Mouse (Mus musculus) cerebellum, postnatal 4 days (tissue): Measurements from ENCODE around the gene Il6st.

Experiments
- DNase-seq, 2 experiments: peaks; one replicate each; pipeline ENCODE4 v3.0.0; 2022; ENCODE audit warnings: low spot score in 2 of 2, mixed read lengths in 1 of 2

Il6st gene

GRCm38 (mm10) chr13:112482525-112482924, 18.7 kb downstream of the Il6st start:
- no peak for DNase-seq

- DNase-seq, result no peak
Measured at GRCm38 (mm10) chr13:112483015-112483414, 19.1 kb downstream of the Il6st start.

GRCm38 (mm10) chr13:112486236-112486635, 22.4 kb downstream of the Il6st start:
- DNase-seq, result no peak

GRCm38 (mm10) chr13:112486676-112487075, 22.8 kb downstream of the Il6st start:
- no peak for DNase-seq

- no peak for DNase-seq
Measured at GRCm38 (mm10) chr13:112490036-112490435, 26.2 kb downstream of the Il6st start.

GRCm38 (mm10) chr13:112491636-112492284, 27.9 kb downstream of the Il6st start:
- no peak for DNase-seq

- DNase-seq, result no peak
Measured at GRCm38 (mm10) chr13:112492285-112492678, 28.4 kb downstream of the Il6st start.

- DNase-seq, result no peak
Measured at GRCm38 (mm10) chr13:112494590-112494989, 30.7 kb downstream of the Il6st start.

GRCm38 (mm10) chr13:112500027-112500426, 36.2 kb downstream of the Il6st start:
- DNase-seq, result no peak

- DNase-seq, result no peak
Measured at GRCm38 (mm10) chr13:112500466-112500865, 36.6 kb downstream of the Il6st start.

- no peak for DNase-seq
Measured at GRCm38 (mm10) chr13:112503846-112504245, 40.0 kb downstream of the Il6st start.

GRCm38 (mm10) chr13:112505436-112505835, 41.6 kb downstream of the Il6st start:
- DNase-seq, result no peak

GRCm38 (mm10) chr13:112506766-112507165, 42.9 kb downstream of the Il6st start:
- DNase-seq, result no peak

- DNase-seq, result no peak
Measured at GRCm38 (mm10) chr13:112507691-112508090, 43.8 kb downstream of the Il6st start.

- DNase-seq, result no peak
Measured at GRCm38 (mm10) chr13:112508487-112508886, 44.6 kb downstream of the Il6st start.

GRCm38 (mm10) chr13:112509465-112509864, 45.6 kb downstream of the Il6st start:
- DNase-seq, result peak; percentile 33 to 56

- no peak for DNase-seq
Measured at GRCm38 (mm10) chr13:112510437-112511212, 46.8 kb downstream of the Il6st start.

- DNase-seq, result peak in 1 of 2 experiments; percentile 12
Measured at GRCm38 (mm10) chr13:112511261-112511660, 47.4 kb downstream of the Il6st start.

GRCm38 (mm10) chr13:112511810-112512209, 47.9 kb downstream of the Il6st start:
- no peak for DNase-seq

GRCm38 (mm10) chr13:112512824-112513223, 49.0 kb downstream of the Il6st start:
- DNase-seq, result no peak

GRCm38 (mm10) chr13:112514546-112514945, 50.7 kb downstream of the Il6st start:
- no peak for DNase-seq

GRCm38 (mm10) chr13:112522261-112522660, 58.4 kb downstream of the Il6st start:
- DNase-seq, result no peak

- no peak for DNase-seq
Measured at GRCm38 (mm10) chr13:112522896-112523295, 59.0 kb downstream of the Il6st start.
